Mouse (Mus musculus): Measurements from ENCODE around the gene Fmnl2. TPM values are rescaled to one million over a fixed set of nuclear protein-coding genes. Genes with fewer than 3 reads are reported as not detected.

The Fmnl2 gene
- polyA plus RNA-seq, 1 experiment, result 2.8 TPM

- no peak overlapping the region for H3K4me3 ChIP-seq
- H3K36me3 ChIP-seq (ENCODE audit: control insufficient read depth, insufficient read depth), result no peaks in the 10 kb centered on the region
- H3K27me3 ChIP-seq (ENCODE audit: control insufficient read depth, insufficient read depth, insufficient read length), result no peaks in the 10 kb centered on the region
- no peak for TF ChIP-seq USF1 (IDR thresholded peaks at IDR 0.05; ENCODE audit: low read depth)
- TF ChIP-seq POLR2A (IDR thresholded peaks at IDR 0.05; ENCODE audit: insufficient read length, low read depth), result no peak
- TF ChIP-seq POLR2AphosphoS2 (IDR thresholded peaks at IDR 0.05; ENCODE audit: insufficient read length, low read depth), result no peak
- TF ChIP-seq E2F4 (IDR thresholded peaks at IDR 0.05; ENCODE audit: insufficient read depth), result no peak
- TF ChIP-seq MAX (IDR thresholded peaks at IDR 0.05; ENCODE audit: low read depth), result no peak
- TF ChIP-seq CEBPB (IDR thresholded peaks at IDR 0.05; ENCODE audit: insufficient read depth, poor library complexity, severe bottlenecking), result no peak
- no peak for TF ChIP-seq MYOG (IDR thresholded peaks at IDR 0.05; ENCODE audit: control insufficient read depth in 1 of 3, insufficient read depth in 1 of 3, insufficient read length in 2 of 3, low read depth in 2 of 3)
- no peak for TF ChIP-seq TCF12 (IDR thresholded peaks at IDR 0.05; ENCODE audit: insufficient read depth, poor library complexity, severe bottlenecking)
- TF ChIP-seq TCF3 (IDR thresholded peaks at IDR 0.05; ENCODE audit: insufficient read length, low read depth), result no peak
- no peak for TF ChIP-seq SRF (IDR thresholded peaks at IDR 0.05; ENCODE audit: control insufficient read depth, insufficient read length, low read depth)
- no peak for TF ChIP-seq MYOD1 (IDR thresholded peaks at IDR 0.05; ENCODE audit: control insufficient read depth in 1 of 3, insufficient read length in 2 of 3, low read depth in 2 of 3)
- TF ChIP-seq REST (IDR thresholded peaks at IDR 0.05; ENCODE audit: insufficient read depth, insufficient read length), result no peak
- no peak overlapping the region for H3ac ChIP-seq (ENCODE audit: control insufficient read depth, insufficient read length)
- H3K4me2 ChIP-seq (ENCODE audit: low read depth), result no peak overlapping the region
- H3K79me2 ChIP-seq (ENCODE audit: control insufficient read depth, insufficient read depth), result no peaks in the 10 kb centered on the region
These were observed 231.1 kb downstream of the Fmnl2 start for GRCm38 (mm10) chr2:53088744-53089143.

DNA sequence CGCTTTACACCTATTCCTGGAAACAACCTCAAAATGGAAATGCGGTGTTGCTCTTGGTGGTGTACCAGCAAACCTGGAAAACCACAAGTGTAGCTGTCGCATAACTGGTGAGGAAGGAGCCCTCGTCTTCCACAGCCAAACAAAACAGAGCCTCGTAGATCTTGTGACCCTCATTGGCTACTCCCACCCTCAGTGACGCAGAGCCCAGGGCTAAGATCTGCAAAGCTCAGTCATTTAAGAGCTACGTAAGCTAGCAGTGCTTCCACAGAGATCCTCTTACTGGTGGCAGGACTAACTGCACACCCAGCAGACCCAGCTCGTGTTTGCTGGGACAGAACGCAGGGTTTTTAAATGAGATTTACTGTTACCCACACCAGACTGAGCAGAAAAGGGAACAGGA is 237.4 kb downstream of the Fmnl2 start:
- H3K79me2 ChIP-seq (ENCODE audit: control insufficient read depth, insufficient read depth), result no peaks in the 10 kb centered on the region
- H3K36me3 ChIP-seq (ENCODE audit: control insufficient read depth, insufficient read depth), result no peaks in the 10 kb centered on the region
- TF ChIP-seq POLR2AphosphoS2 (IDR thresholded peaks at IDR 0.05; ENCODE audit: insufficient read length, low read depth) (no peak), USF1 (IDR thresholded peaks at IDR 0.05; ENCODE audit: low read depth) (no peak), MAX (IDR thresholded peaks at IDR 0.05; ENCODE audit: low read depth) (no peak)
- H3ac ChIP-seq (ENCODE audit: control insufficient read depth, insufficient read length), result no peak overlapping the region
- H3K4me2 ChIP-seq (ENCODE audit: low read depth), result no peak overlapping the region
- no peak overlapping the region for H3K4me3 ChIP-seq
- H3K27me3 ChIP-seq (ENCODE audit: control insufficient read depth, insufficient read depth, insufficient read length), result no peaks in the 10 kb centered on the region

- Histone ChIP-seq H3K4me2 (ENCODE audit: low read depth) (no peak overlapping the region), H3K36me3 (ENCODE audit: control insufficient read depth, insufficient read depth) (no peaks in the 10 kb centered on the region), H3K27me3 (ENCODE audit: control insufficient read depth, insufficient read depth, insufficient read length) (no peaks in the 10 kb centered on the region), H3ac (ENCODE audit: control insufficient read depth, insufficient read length) (no peak overlapping the region), H3K4me3 (no peak overlapping the region), H3K79me2 (ENCODE audit: control insufficient read depth, insufficient read depth) (no peaks in the 10 kb centered on the region)
- TF ChIP-seq E2F4 (IDR thresholded peaks at IDR 0.05; ENCODE audit: insufficient read depth), result no peak
- no peak for TF ChIP-seq USF1 (IDR thresholded peaks at IDR 0.05; ENCODE audit: low read depth)
- no peak for TF ChIP-seq POLR2AphosphoS2 (IDR thresholded peaks at IDR 0.05; ENCODE audit: insufficient read length, low read depth)
- TF ChIP-seq REST (IDR thresholded peaks at IDR 0.05; ENCODE audit: insufficient read depth, insufficient read length), result no peak
- no peak for TF ChIP-seq POLR2A (IDR thresholded peaks at IDR 0.05; ENCODE audit: insufficient read length, low read depth)
- no peak for TF ChIP-seq TCF3 (IDR thresholded peaks at IDR 0.05; ENCODE audit: insufficient read length, low read depth)
- no peak for TF ChIP-seq TCF12 (IDR thresholded peaks at IDR 0.05; ENCODE audit: insufficient read depth, poor library complexity, severe bottlenecking)
- TF ChIP-seq SRF (IDR thresholded peaks at IDR 0.05; ENCODE audit: control insufficient read depth, insufficient read length, low read depth), result no peak
- TF ChIP-seq MYOD1 (IDR thresholded peaks at IDR 0.05; ENCODE audit: control insufficient read depth in 1 of 3, insufficient read length in 2 of 3, low read depth in 2 of 3), result no peak
- TF ChIP-seq MAX (IDR thresholded peaks at IDR 0.05; ENCODE audit: low read depth), result no peak
- no peak for TF ChIP-seq MYOG (IDR thresholded peaks at IDR 0.05; ENCODE audit: control insufficient read depth in 1 of 3, insufficient read depth in 1 of 3, insufficient read length in 2 of 3, low read depth in 2 of 3)
- no peak for TF ChIP-seq CEBPB (IDR thresholded peaks at IDR 0.05; ENCODE audit: insufficient read depth, poor library complexity, severe bottlenecking)
These were observed 237.8 kb downstream of the Fmnl2 start for GRCm38 (mm10) chr2:53095489-53095888.

DNA sequence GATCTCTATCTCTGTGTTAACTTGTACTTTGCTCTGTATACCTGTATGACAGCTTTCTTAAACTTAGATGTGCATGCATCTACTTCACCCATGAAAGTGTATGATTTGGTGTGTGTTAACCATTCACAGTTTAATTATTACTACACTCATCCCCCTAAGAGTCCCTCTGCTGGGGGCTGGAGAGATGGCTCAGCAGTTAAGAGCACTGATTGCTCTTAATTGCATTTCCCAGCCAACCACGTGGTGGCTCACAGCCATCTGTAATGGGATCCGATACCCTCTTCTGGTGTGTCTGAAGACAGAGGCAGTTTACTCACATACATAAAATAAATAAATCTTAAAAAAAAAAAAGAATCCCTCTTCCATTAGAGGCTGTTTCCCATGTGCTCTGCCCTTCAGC is 242.4 kb downstream of the Fmnl2 start:
- Histone ChIP-seq H3K4me2 (ENCODE audit: low read depth) (no peak overlapping the region), H3ac (ENCODE audit: control insufficient read depth, insufficient read length) (no peak overlapping the region), H3K36me3 (ENCODE audit: control insufficient read depth, insufficient read depth) (peaks cover 11% of the 10 kb centered on the region), H3K79me2 (ENCODE audit: control insufficient read depth, insufficient read depth) (no peaks in the 10 kb centered on the region), H3K4me3 (no peak overlapping the region), H3K27me3 (ENCODE audit: control insufficient read depth, insufficient read depth, insufficient read length) (no peaks in the 10 kb centered on the region)
- TF ChIP-seq MYOD1 (IDR thresholded peaks at IDR 0.05; ENCODE audit: control insufficient read depth in 1 of 3, insufficient read length in 2 of 3, low read depth in 2 of 3) (no peak), MAX (IDR thresholded peaks at IDR 0.05; ENCODE audit: low read depth) (no peak), CEBPB (IDR thresholded peaks at IDR 0.05; ENCODE audit: insufficient read depth, poor library complexity, severe bottlenecking) (no peak), TCF12 (IDR thresholded peaks at IDR 0.05; ENCODE audit: insufficient read depth, poor library complexity, severe bottlenecking) (no peak), REST (IDR thresholded peaks at IDR 0.05; ENCODE audit: insufficient read depth, insufficient read length) (no peak), POLR2A (IDR thresholded peaks at IDR 0.05; ENCODE audit: insufficient read length, low read depth) (no peak), E2F4 (IDR thresholded peaks at IDR 0.05; ENCODE audit: insufficient read depth) (no peak), POLR2AphosphoS2 (IDR thresholded peaks at IDR 0.05; ENCODE audit: insufficient read length, low read depth) (no peak), TCF3 (IDR thresholded peaks at IDR 0.05; ENCODE audit: insufficient read length, low read depth) (no peak)

DNA sequence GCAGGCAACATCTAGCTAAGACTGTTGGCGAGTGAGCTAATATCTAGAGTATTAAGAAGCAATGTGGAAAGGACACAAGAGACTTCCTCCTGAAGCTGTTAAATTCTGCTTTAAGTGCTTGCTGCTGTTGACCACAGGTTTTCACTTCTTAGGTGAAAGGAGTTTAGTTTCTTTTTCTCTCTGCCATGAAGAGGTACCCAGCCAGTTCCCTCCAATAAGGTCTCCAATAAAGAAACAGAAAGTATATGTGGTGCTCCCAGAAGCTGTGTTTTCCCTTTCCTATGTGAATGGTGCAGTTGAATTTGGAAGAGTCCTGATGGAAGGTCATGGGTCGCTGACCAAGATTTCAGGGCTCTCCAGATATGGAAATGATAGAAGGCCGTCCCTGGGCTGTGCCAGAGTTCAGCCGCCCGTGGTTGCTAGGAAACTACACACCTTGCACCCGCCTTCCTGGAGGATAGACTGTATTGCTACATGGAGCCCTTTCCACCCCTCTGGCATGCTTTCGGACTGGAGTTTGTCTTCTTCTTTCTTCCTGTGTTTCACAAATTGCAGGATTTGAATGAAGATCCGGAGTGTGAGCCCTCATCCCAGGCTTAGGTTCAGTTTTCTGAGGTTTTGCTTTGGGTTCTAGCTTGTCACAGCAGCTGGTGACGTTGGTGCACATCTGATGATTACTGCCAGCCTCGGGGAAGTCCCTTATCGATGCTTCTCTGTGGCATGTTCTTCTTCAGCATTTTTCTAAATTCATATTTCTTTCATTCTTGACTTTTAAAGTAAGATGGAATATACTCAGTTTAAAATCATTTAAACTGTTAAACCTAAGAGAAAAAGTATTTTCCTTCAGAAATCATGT is 244.5 kb downstream of the Fmnl2 start:
- H3ac ChIP-seq (ENCODE audit: control insufficient read depth, insufficient read length), result no peak overlapping the region
- TF ChIP-seq CEBPB (IDR thresholded peaks at IDR 0.05; ENCODE audit: insufficient read depth, poor library complexity, severe bottlenecking) (no peak), TCF3 (IDR thresholded peaks at IDR 0.05; ENCODE audit: insufficient read length, low read depth) (no peak), MYOG (IDR thresholded peaks at IDR 0.05; ENCODE audit: control insufficient read depth in 1 of 3, insufficient read depth in 1 of 3, insufficient read length in 2 of 3, low read depth in 2 of 3) (no peak), SRF (IDR thresholded peaks at IDR 0.05; ENCODE audit: control insufficient read depth, insufficient read length, low read depth) (no peak), USF1 (IDR thresholded peaks at IDR 0.05; ENCODE audit: low read depth) (no peak), TCF12 (IDR thresholded peaks at IDR 0.05; ENCODE audit: insufficient read depth, poor library complexity, severe bottlenecking) (no peak), POLR2A (IDR thresholded peaks at IDR 0.05; ENCODE audit: insufficient read length, low read depth) (no peak)
- no peaks in the 10 kb centered on the region for H3K27me3 ChIP-seq (ENCODE audit: control insufficient read depth, insufficient read depth, insufficient read length)
- no peaks in the 10 kb centered on the region for H3K79me2 ChIP-seq (ENCODE audit: control insufficient read depth, insufficient read depth)
- H3K36me3 ChIP-seq (ENCODE audit: control insufficient read depth, insufficient read depth), result peaks cover 14% of the 10 kb centered on the region
- H3K4me2 ChIP-seq (ENCODE audit: low read depth), result no peak overlapping the region
- H3K4me3 ChIP-seq, result no peak overlapping the region

All from myocyte (in vitro differentiated cells).